Mouse (Mus musculus): ENCODE measurements around the gene Slc16a12. TPM values are rescaled to one million over a fixed set of nuclear protein-coding genes. Genes with fewer than 3 reads are reported as not detected.
"Not testable (repeated sequence)": the region's sequence is repeated elsewhere in the genome, so short reads cannot be mapped to it uniquely, and the experiment has no call there.

Gene Slc16a12
- polyA plus RNA-seq, 1 experiment from 2014 or later = 0.75 TPM

- H3K27ac ChIP-seq; H3K4me1 ChIP-seq; DNase-seq (ENCODE audit: low spot score); H3K36me3 ChIP-seq; H3K27me3 ChIP-seq (ENCODE audit: low read depth, poor library complexity, severe bottlenecking); H3K9me3 ChIP-seq (replicated peaks); H3K4me3 ChIP-seq: not testable (repeated sequence)
- WGBS = 90% methylated on average over 8 of the region's 8 CpGs
Observed at GRCm38 (mm10) chr19:34647630-34648029, 99.5 kb downstream of the Slc16a12 start.

GRCm38 (mm10) chr19:34642616-34643015, 104.5 kb downstream of the Slc16a12 start:
- no peak for DNase-seq (ENCODE audit: low spot score)
- H3K36me3 ChIP-seq = no peaks in the 10 kb centered on the region
- no peak overlapping the region for H3K27ac ChIP-seq
- no peaks in the 10 kb centered on the region for H3K9me3 ChIP-seq (replicated peaks)
- no peak overlapping the region for H3K4me3 ChIP-seq
- no peaks in the 10 kb centered on the region for H3K4me1 ChIP-seq
- 83% methylated on average over 5 of the region's 5 CpGs for WGBS
- 0 out of 2 replicates have a peak, but pooled peaks cover 5% of the 10 kb centered on the region for H3K27me3 ChIP-seq (ENCODE audit: low read depth, poor library complexity, severe bottlenecking)

GRCm38 (mm10) chr19:34640623-34641022, 106.5 kb downstream of the Slc16a12 start, which contains the start of the genes Ifit1bl2 and Ifit1:
Gene Ifit1bl2 (minus strand): TSS chr19:34640743.
Gene Ifit1 (plus strand): TSS chr19:34640871.
- H3K27me3 ChIP-seq (ENCODE audit: low read depth, poor library complexity, severe bottlenecking) = 0 out of 2 replicates have a peak, but pooled peaks cover 5% of the 10 kb centered on the region
- no peak within 1 kb of the TSS for H3K27ac ChIP-seq
- DNase-seq (ENCODE audit: low spot score) = no peak
- WGBS = 56% methylated on average over 4 of the region's 4 CpGs
- H3K36me3 ChIP-seq = no peaks in the 10 kb centered on the region
- no peak within 1 kb of the TSS for H3K4me3 ChIP-seq
- H3K4me1 ChIP-seq = no peaks in the 10 kb centered on the region
- no peaks in the 10 kb centered on the region for H3K9me3 ChIP-seq (replicated peaks)

DNA sequence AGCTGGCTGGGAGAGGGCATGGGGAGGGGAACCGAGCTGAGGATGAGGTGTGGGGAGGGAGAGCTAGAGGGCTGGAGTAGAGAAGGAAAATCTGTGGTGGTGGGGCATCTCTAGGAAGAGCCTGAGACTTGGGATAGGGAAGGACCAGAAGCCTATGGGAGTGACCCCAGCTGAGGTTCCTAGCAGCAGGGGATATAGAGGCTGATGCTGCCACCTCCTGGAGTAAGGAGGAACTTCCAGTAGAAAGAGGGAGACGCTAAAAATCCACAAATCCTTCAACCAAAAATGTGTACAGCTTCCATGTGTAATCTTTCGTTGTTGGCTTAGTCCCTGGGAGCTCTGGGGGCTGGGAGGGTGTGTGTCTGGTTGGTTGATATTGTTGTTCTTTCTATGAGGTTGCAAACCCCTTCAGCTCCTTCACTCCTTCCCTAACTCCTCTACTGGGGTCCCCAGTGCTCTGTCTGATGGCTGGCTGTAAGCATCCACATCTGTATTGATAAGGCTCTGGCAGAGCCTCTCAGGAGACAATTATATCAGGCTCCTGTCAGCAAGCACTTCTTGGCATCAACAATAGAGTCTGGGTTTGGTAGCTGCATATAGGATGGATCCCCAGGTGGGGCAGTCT, 110.0 kb downstream of the Slc16a12 start:
- 0 out of 2 replicates have a peak, but pooled peaks cover 5% of the 10 kb centered on the region for H3K27me3 ChIP-seq (ENCODE audit: low read depth, poor library complexity, severe bottlenecking)
- no peak overlapping the region for H3K4me3 ChIP-seq
- no peaks in the 10 kb centered on the region for H3K4me1 ChIP-seq
- DNase-seq (ENCODE audit: low spot score) = peak; percentile 53
- no peaks in the 10 kb centered on the region for H3K36me3 ChIP-seq
- WGBS = 8% methylated on average over 3 of the region's 3 CpGs
- H3K9me3 ChIP-seq (replicated peaks) = no peaks in the 10 kb centered on the region
- H3K27ac ChIP-seq = no peak overlapping the region

DNA sequence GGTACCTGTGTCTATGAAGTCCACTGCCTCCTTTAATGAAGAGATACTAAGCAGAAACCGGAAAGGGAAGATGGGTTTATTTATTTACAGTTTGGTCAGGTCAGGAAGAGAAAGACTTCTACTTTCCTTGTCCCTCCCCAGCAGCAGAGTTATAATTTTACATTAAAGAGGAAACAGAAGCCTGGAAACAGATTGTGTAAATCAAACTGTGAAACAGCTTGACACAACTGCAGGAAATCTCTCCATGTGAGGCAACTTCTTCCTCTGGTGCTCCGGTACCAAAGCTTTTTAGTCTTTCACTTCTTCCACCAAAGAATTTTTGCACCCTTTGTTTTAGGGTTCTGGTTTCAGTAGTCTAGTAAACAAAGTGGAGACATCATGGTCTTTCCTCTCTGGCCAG, 113.6 kb downstream of the Slc16a12 start:
- no peak for DNase-seq (ENCODE audit: low spot score)
- Histone ChIP-seq H3K9me3 (replicated peaks) (no peaks in the 10 kb centered on the region), H3K36me3 (no peaks in the 10 kb centered on the region), H3K4me1 (no peaks in the 10 kb centered on the region), H3K4me3 (no peak overlapping the region), H3K27me3 (ENCODE audit: low read depth, poor library complexity, severe bottlenecking) (0 out of 2 replicates have a peak, but pooled peaks cover 5% of the 10 kb centered on the region), H3K27ac (no peak overlapping the region)
- WGBS = 87% methylated on average over 2 of the region's 2 CpGs

DNA sequence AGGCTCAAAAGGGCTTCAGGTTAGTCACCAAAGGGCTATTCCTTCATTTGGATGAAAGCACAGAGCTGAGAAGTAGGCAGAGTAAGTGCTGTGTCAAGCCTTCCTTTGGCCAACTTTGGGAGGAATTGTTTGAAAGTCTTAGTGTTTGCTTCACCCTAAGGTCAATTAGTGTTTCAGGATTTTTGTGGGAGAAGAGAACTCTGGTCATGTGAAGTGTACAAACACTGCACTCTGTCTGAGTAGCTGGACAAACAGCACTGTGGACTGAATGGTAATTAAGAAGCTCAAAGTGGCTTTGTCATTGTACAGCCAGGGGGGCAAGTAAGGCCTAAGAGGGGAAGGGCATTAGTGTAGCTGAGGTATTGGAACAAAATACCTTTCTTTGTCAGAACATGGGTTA, 115.6 kb downstream of the Slc16a12 start:
- Histone ChIP-seq H3K4me1 (no peaks in the 10 kb centered on the region), H3K4me3 (no peak overlapping the region), H3K27me3 (ENCODE audit: low read depth, poor library complexity, severe bottlenecking) (no peaks in the 10 kb centered on the region), H3K27ac (no peak overlapping the region), H3K9me3 (replicated peaks) (no peaks in the 10 kb centered on the region), H3K36me3 (no peaks in the 10 kb centered on the region)
- no peak for DNase-seq (ENCODE audit: low spot score)

DNA sequence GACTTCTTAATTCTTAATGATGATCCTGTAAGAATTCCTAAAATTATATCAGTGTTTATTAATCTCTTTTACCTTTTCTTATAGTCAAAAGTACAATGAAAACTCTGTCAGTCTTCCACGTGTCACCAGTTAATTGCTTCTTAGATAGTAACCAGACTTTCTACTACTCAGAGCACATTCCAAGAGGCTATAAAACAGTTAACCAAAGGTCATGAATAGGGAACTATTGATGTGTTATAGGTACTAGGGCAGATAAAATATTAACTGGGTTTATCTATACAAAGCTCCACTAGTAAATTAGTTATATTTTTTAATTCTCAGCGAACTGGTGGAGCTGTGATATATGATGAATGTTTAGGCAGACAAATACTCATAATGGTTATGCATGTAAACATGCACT, 119.6 kb downstream of the Slc16a12 start:
- 56% methylated on average over 2 of the region's 2 CpGs for WGBS
- no peak overlapping the region for H3K27ac ChIP-seq
- H3K27me3 ChIP-seq (ENCODE audit: low read depth, poor library complexity, severe bottlenecking) = no peaks in the 10 kb centered on the region
- H3K36me3 ChIP-seq = no peaks in the 10 kb centered on the region
- no peak overlapping the region for H3K4me3 ChIP-seq
- DNase-seq (ENCODE audit: low spot score) = no peak
- H3K4me1 ChIP-seq = no peaks in the 10 kb centered on the region
- H3K9me3 ChIP-seq (replicated peaks) = no peaks in the 10 kb centered on the region

DNA sequence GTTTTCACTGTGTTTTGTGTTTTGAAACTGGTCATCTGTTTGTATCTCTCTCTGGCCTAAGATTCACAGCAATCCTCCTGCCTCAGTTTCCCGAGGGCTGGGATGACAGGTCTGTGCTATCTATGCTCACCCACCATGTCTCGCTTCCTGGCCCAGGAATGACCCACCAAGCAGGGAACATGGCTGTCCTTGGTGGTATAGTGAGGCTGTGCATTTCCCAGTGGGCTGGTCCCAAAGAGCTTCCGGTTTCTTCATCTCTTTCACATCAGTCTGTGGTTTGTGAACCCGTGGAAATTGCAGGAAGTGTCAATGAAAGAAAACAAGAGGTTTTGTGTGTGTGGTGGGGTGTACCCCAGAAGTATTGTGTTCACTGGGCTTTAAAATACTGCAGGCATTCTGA, 122.4 kb downstream of the Slc16a12 start:
- 87% methylated on average over 4 of the region's 4 CpGs for WGBS
- H3K36me3 ChIP-seq = no peaks in the 10 kb centered on the region

GRCm38 (mm10) chr19:34623781-34624180, 123.3 kb downstream of the Slc16a12 start:
- H3K4me3 ChIP-seq = no peak overlapping the region
- 95% methylated on average over 6 of the region's 6 CpGs for WGBS
- H3K36me3 ChIP-seq = no peaks in the 10 kb centered on the region
- H3K4me1 ChIP-seq = no peaks in the 10 kb centered on the region
- DNase-seq (ENCODE audit: low spot score) = no peak
- H3K27me3 ChIP-seq (ENCODE audit: low read depth, poor library complexity, severe bottlenecking) = no peaks in the 10 kb centered on the region
- no peak overlapping the region for H3K27ac ChIP-seq
- no peaks in the 10 kb centered on the region for H3K9me3 ChIP-seq (replicated peaks)

More for the DNA sequence above, 122.4 kb downstream of the Slc16a12 start:
- no peak for DNase-seq (ENCODE audit: low spot score)
- Histone ChIP-seq H3K4me3 (no peak overlapping the region), H3K4me1 (no peaks in the 10 kb centered on the region), H3K27me3 (ENCODE audit: low read depth, poor library complexity, severe bottlenecking) (no peaks in the 10 kb centered on the region), H3K27ac (no peak overlapping the region), H3K9me3 (replicated peaks) (no peaks in the 10 kb centered on the region)

- H3K4me3 ChIP-seq = no peak overlapping the region
- no peaks in the 10 kb centered on the region for H3K27me3 ChIP-seq (ENCODE audit: low read depth, poor library complexity, severe bottlenecking)
- DNase-seq (ENCODE audit: low spot score) = no peak
- H3K4me1 ChIP-seq = no peaks in the 10 kb centered on the region
- no peaks in the 10 kb centered on the region for H3K9me3 ChIP-seq (replicated peaks)
- H3K36me3 ChIP-seq = no peaks in the 10 kb centered on the region
- 95% methylated on average over 5 of the region's 5 CpGs for WGBS
- no peak overlapping the region for H3K27ac ChIP-seq
Observed at GRCm38 (mm10) chr19:34620871-34621270, 126.2 kb downstream of the Slc16a12 start.

Small RNA genes within 50 kb of the gene (microRNA-seq; reads per million reads assigned to microRNA genes)
- gene Gm27476 = not detected

Other genes starting within 250 kb of the Slc16a12 start
- gene Lipa, start 219.8 kb downstream of the Slc16a12 start, polyA plus RNA-seq (2016; fragmentation: Nextera tagmentation; extraction: Ambion mirVana) = 18.8 and 20.9 TPM in 2 replicates
- 4.5 and 6.0 TPM in 2 replicates for gene Ifit2, start 196.6 kb downstream of the Slc16a12 start, polyA plus RNA-seq (2016; fragmentation: Nextera tagmentation; extraction: Ambion mirVana)
- 0.28 TPM in 1 of 2 replicates, not detected in the other for gene Ifit3, start 163.8 kb downstream of the Slc16a12 start, polyA plus RNA-seq (2016; fragmentation: Nextera tagmentation; extraction: Ambion mirVana)
- not detected in 2 replicates for gene Ifit1bl1, start 145.3 kb downstream of the Slc16a12 start, polyA plus RNA-seq (2016; fragmentation: Nextera tagmentation; extraction: Ambion mirVana)
- 0.23 TPM in 1 of 2 replicates, not detected in the other for gene Ifit3b, start 139.3 kb downstream of the Slc16a12 start, polyA plus RNA-seq (2016; fragmentation: Nextera tagmentation; extraction: Ambion mirVana)
- not detected in 2 replicates for gene Ifit1bl2, start 106.5 kb downstream of the Slc16a12 start, polyA plus RNA-seq (2016; fragmentation: Nextera tagmentation; extraction: Ambion mirVana)
- not detected in 2 replicates for gene Ifit1, start 106.4 kb downstream of the Slc16a12 start, polyA plus RNA-seq (2016; fragmentation: Nextera tagmentation; extraction: Ambion mirVana)
- 6.4 and 7.2 TPM in 2 replicates for gene Pank1, start 132.2 kb upstream of the Slc16a12 start, polyA plus RNA-seq (2016; fragmentation: Nextera tagmentation; extraction: Ambion mirVana)
- gene Kif20b, start 175.1 kb upstream of the Slc16a12 start, polyA plus RNA-seq (2016; fragmentation: Nextera tagmentation; extraction: Ambion mirVana) = 79.0 and 98.8 TPM in 2 replicates